Mouse (Mus musculus) brown adipose tissue, adult 24 weeks (tissue): ENCODE data around the gene Grhl1. TPM values are rescaled to one million over a fixed set of nuclear protein-coding genes. Genes with fewer than 3 reads are reported as not detected.

Experiments used
- H3K27ac ChIP-seq: fragments of 200-500 bp; replicated peaks from 2 replicates; pipeline ENCODE4 v1.5.1; 2012; ENCODE audit warnings: low read depth, mild to moderate bottlenecking, low read length
- H3K4me1 ChIP-seq: fragments of 200-500 bp; 2 replicates; pipeline ENCODE4 v1.6.1; 2012; ENCODE audit warnings: low read length, mixed read lengths; ENCODE audit not compliant: control insufficient read depth, insufficient read depth, insufficient read length
- H3K4me3 ChIP-seq: fragments of 200-500 bp; 2 replicates; pipeline ENCODE4 v1.5.1; 2012; ENCODE audit warnings: low read depth, mild to moderate bottlenecking, low read length, moderate library complexity; ENCODE audit not compliant: insufficient read depth
- polyA plus RNA-seq: library from polyadenylated mRNA; stranded (reverse); fragments of >200 nt; gene quantifications from 2 replicates; pipeline ENCODE4 v1.2.4, GENCODE M21; 2012; ENCODE audit not compliant: missing spikeins, insufficient read depth, insufficient read length

The Grhl1 gene
- polyA plus RNA-seq, 1 experiment, result 0.99 TPM

- no peak overlapping the region for H3K4me3 ChIP-seq
- H3K27ac ChIP-seq, result peak overlapping the region; percentile 47
- peaks cover 41% of the 10 kb centered on the region for H3K4me1 ChIP-seq
These were observed 76.0 kb downstream of the Grhl1 start for GRCm38 (mm10) chr12:24648094-24648493.

GRCm38 (mm10) chr12:24650415-24651062, 78.5 kb downstream of the Grhl1 start:
- Histone ChIP-seq H3K27ac (peak overlapping the region; percentile 97), H3K4me3 (peak overlapping the region; percentile 75), H3K4me1 (peaks cover 43% of the 10 kb centered on the region)

- peak within 1 kb of the TSS; percentile 97 for H3K27ac ChIP-seq
- H3K4me1 ChIP-seq, result peaks cover 44% of the 10 kb centered on the region
These were observed 79.0 kb downstream of the Grhl1 start, which contains the start of gene Klf11 for GRCm38 (mm10) chr12:24651063-24651557. Klf11 (plus strand) TSS chr12:24651274.

GRCm38 (mm10) chr12:24651642-24652342, 79.7 kb downstream of the Grhl1 start:
- peak overlapping the region; percentile 85 for H3K4me3 ChIP-seq
- H3K27ac ChIP-seq, result peak overlapping the region; percentile 86
- peaks cover 44% of the 10 kb centered on the region for H3K4me1 ChIP-seq

More at GRCm38 (mm10) chr12:24651063-24651557, 79.0 kb downstream of the Grhl1 start, which contains the start of gene Klf11:
- peak within 1 kb of the TSS; percentile 85 for H3K4me3 ChIP-seq

GRCm38 (mm10) chr12:24654065-24654862, 82.2 kb downstream of the Grhl1 start:
- no peak overlapping the region for H3K27ac ChIP-seq

GRCm38 (mm10) chr12:24656436-24656835, 84.4 kb downstream of the Grhl1 start:
- Histone ChIP-seq H3K4me1 (peaks cover 21% of the 10 kb centered on the region), H3K27ac (no peak overlapping the region), H3K4me3 (no peak overlapping the region)

More at GRCm38 (mm10) chr12:24654065-24654862, 82.2 kb downstream of the Grhl1 start:
- peaks cover 30% of the 10 kb centered on the region for H3K4me1 ChIP-seq
- no peak overlapping the region for H3K4me3 ChIP-seq

- Histone ChIP-seq H3K4me3 (no peak overlapping the region), H3K4me1 (peaks cover 8% of the 10 kb centered on the region), H3K27ac (no peak overlapping the region)
These were observed 86.9 kb downstream of the Grhl1 start for GRCm38 (mm10) chr12:24658998-24659397.

GRCm38 (mm10) chr12:24659923-24660322, 87.8 kb downstream of the Grhl1 start:
- no peak overlapping the region for H3K27ac ChIP-seq
- no peak overlapping the region for H3K4me3 ChIP-seq
- H3K4me1 ChIP-seq, result peaks cover 4% of the 10 kb centered on the region

GRCm38 (mm10) chr12:24661100-24661499, 89.0 kb downstream of the Grhl1 start:
- Histone ChIP-seq H3K4me1 (no peaks in the 10 kb centered on the region), H3K27ac (no peak overlapping the region), H3K4me3 (no peak overlapping the region)

- Histone ChIP-seq H3K27ac (no peak overlapping the region), H3K4me1 (no peaks in the 10 kb centered on the region), H3K4me3 (no peak overlapping the region)
These were observed 90.0 kb downstream of the Grhl1 start for GRCm38 (mm10) chr12:24662131-24662530.

Other genes starting within 250 kb of the Grhl1 start
- gene Taf1b, start 73.9 kb upstream of the Grhl1 start, polyA plus RNA-seq, result 8.0 and 9.5 TPM in 2 replicates
- 6.0 and 7.7 TPM in 2 replicates for gene Klf11, start 79.0 kb downstream of the Grhl1 start, polyA plus RNA-seq
- 1.6 and 2.7 TPM in 2 replicates for gene Cys1, start 109.5 kb downstream of the Grhl1 start, polyA plus RNA-seq
- 0.63 TPM in 2 replicates for gene Rrm2, start 136.0 kb downstream of the Grhl1 start, polyA plus RNA-seq